Mouse (Mus musculus) testis, adult 2 months (tissue): ENCODE results near the gene Tor1aip2.

Source experiments
- CTCF ChIP-seq: fragments of 200-500 bp; IDR thresholded peaks from 2 replicates; pipeline ENCODE4 v1.5.1; 2012; ENCODE audit warnings: low read depth, mild to moderate bottlenecking, inconsistent platforms, low read length, moderate library complexity; ENCODE audit not compliant: control insufficient read depth, insufficient read depth, insufficient replicate concordance
- POLR2A ChIP-seq: fragments of 200-500 bp; IDR thresholded peaks from 2 replicates; pipeline ENCODE4 v1.6.1; 2012; ENCODE audit warnings: low read depth, mild to moderate bottlenecking, inconsistent platforms, low read length, moderate library complexity; ENCODE audit not compliant: control insufficient read depth

DNA sequence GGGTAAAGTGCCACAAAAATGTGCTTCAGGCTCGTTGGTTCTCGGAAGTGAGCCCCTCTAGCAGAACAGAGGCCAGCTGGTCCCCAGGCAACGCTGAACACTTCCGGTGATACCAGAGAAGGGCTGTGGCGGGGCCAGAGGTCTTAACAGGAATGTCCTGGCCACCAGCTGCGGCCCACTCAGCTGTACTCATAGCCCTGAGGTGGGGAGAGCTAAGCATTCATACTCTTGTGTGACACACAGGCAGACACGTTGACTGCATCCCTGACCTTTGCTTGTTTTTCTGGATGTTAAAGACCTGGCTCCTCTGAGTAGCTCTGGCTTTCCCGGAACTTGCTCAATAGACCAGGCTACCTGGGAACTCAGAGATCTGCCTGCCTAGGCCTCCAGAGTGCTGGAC, 39.4 kb downstream of the Tor1aip2 start:
- TF ChIP-seq POLR2A (no peak), CTCF (no peak)
